Mouse (Mus musculus) kidney, adult 2 months (tissue): Measurements from ENCODE around the gene Spryd4.

ENCODE experiments used
- CTCF ChIP-seq: fragments of 200-500 bp; conservative IDR thresholded peaks from 2 replicates; pipeline ENCODE4 v1.5.1; 2011; ENCODE audit warnings: low read depth, mild to moderate bottlenecking, control low read depth, low read length, moderate library complexity, mixed read lengths; ENCODE audit not compliant: insufficient read depth, insufficient read length
- POLR2A ChIP-seq: fragments of 200-500 bp; IDR thresholded peaks from one replicate; pipeline ENCODE4 v1.6.1; 2011; ENCODE audit warnings: low read depth, low read length, control low read depth

- no peak for TF ChIP-seq POLR2A
- peak; percentile 48 for TF ChIP-seq CTCF
Observed at GRCm38 (mm10) chr10:128188242-128188877, 23.2 kb downstream of the Spryd4 start.
